Mouse (Mus musculus) hindbrain, embryonic 15.5 days (tissue): ENCODE measurements around the gene S100pbp. TPM values are rescaled to one million over a fixed set of nuclear protein-coding genes. Genes with fewer than 3 reads are reported as not detected.

Source experiments
- ATAC-seq: fragments of 200-750 bp; cut with Nextera tagmentation; 2 replicates; pipeline ENCODE4 v1.8.0; 2017; ENCODE audit warnings: low read depth, moderate number of reproducible peaks, moderate TSS enrichment; ENCODE audit not compliant: low FRiP score
- H3K27ac ChIP-seq: fragments of 300-500 bp; sonication (generic); replicated peaks from 2 replicates; pipeline ENCODE4 v1.5.1; 2015; ENCODE audit warnings: mild to moderate bottlenecking, inconsistent platforms
- H3K27me3 ChIP-seq: fragments of 300-500 bp; sonication (generic); 2 replicates; pipeline ENCODE4 v1.6.1; 2015; ENCODE audit warnings: control low read depth, inconsistent platforms
- H3K36me3 ChIP-seq: fragments of 300-500 bp; sonication (generic); 2 replicates; pipeline ENCODE4 v1.6.1; 2015; ENCODE audit warnings: control low read depth, inconsistent platforms
- H3K4me1 ChIP-seq: fragments of 300-500 bp; sonication (generic); replicated peaks from 2 replicates; pipeline ENCODE4 v1.6.1; 2015; ENCODE audit warnings: control low read depth, inconsistent platforms
- H3K4me2 ChIP-seq: fragments of 300-500 bp; sonication (generic); 2 replicates; pipeline ENCODE4 v1.6.1; 2015; ENCODE audit warnings: moderate library complexity, mild to moderate bottlenecking, inconsistent platforms
- H3K4me3 ChIP-seq: fragments of 300-500 bp; sonication (generic); 2 replicates; pipeline ENCODE4 v1.5.1; 2015; ENCODE audit warnings: mild to moderate bottlenecking, inconsistent platforms
- H3K9ac ChIP-seq: fragments of 300-500 bp; sonication (generic); 2 replicates; pipeline ENCODE4 v1.6.1; 2015; ENCODE audit warnings: inconsistent platforms
- H3K9me3 ChIP-seq: fragments of 300-500 bp; sonication (generic); 2 replicates; pipeline ENCODE4 v1.6.1; 2016; ENCODE audit warnings: control low read depth, inconsistent platforms
- WGBS: fragments of 180-500 bp; shearing (Covaris S2); methylation state at CpG from one replicate; pipeline ENCODE4 v1.1.7; 2015; 5-methylcytosine and 5-hydroxymethylcytosine counted together
- polyA plus RNA-seq: library from polyadenylated mRNA; unstranded; fragments of >200 nt; fragmentation: Nextera tagmentation; extraction: Ambion mirVana; gene quantifications from 2 replicates; pipeline ENCODE4 v1.2.1, GENCODE M21; 2015

Gene S100pbp
- polyA plus RNA-seq, 1 experiment from 2014 or later: 19.6 TPM

DNA sequence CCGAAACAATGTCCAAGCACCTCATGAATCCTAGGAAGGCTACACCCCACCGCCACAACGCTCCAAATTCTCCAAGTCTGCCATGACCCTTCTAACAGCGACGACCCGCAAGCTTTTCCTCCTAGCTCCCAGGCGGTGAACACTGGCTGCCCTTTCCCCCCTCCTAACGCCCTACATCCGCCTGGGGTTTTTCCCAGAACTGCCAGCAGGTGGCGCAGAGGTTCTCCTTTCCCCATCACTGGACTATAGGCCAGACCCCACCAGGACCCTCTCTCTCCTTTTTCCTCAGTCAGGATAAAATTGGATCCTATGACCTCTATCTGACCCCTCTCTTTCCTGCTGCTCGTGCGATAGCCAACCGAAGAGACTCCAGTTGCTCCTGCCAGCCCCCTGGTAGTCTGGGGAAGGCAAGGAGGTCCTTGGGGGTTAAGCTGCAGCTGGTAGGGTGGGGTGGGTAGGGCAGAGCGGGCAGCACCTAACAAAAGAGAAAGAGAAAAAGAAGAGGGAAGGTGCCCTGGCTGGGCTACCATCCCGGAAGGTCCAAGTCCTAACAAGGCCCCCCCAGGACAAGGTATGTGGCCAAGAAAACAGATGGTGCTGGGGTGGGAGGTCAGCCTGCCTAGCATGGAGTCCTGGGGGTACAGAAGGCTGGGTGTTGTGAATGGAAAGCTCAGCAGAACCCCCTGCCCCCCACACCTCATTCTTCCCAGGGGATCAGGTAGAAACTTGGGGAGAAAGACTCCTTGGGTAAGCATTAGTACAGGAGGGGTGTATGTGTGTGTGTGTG is 54.5 kb downstream of the S100pbp start:
- no peak overlapping the region for H3K4me3 ChIP-seq
- H3K9me3 ChIP-seq: no peaks in the 10 kb centered on the region
- no peak overlapping the region for H3K9ac ChIP-seq
- H3K4me2 ChIP-seq: peak overlapping the region; percentile 48
- peaks cover 34% of the 10 kb centered on the region for H3K4me1 ChIP-seq
- H3K36me3 ChIP-seq: no peaks in the 10 kb centered on the region
- no peak for ATAC-seq
- no peak overlapping the region for H3K27ac ChIP-seq
- 0 out of 2 replicates have a peak, but pooled peaks cover 8% of the 10 kb centered on the region for H3K27me3 ChIP-seq
- 8% methylated on average over 15 of the region's 15 CpGs for WGBS

DNA sequence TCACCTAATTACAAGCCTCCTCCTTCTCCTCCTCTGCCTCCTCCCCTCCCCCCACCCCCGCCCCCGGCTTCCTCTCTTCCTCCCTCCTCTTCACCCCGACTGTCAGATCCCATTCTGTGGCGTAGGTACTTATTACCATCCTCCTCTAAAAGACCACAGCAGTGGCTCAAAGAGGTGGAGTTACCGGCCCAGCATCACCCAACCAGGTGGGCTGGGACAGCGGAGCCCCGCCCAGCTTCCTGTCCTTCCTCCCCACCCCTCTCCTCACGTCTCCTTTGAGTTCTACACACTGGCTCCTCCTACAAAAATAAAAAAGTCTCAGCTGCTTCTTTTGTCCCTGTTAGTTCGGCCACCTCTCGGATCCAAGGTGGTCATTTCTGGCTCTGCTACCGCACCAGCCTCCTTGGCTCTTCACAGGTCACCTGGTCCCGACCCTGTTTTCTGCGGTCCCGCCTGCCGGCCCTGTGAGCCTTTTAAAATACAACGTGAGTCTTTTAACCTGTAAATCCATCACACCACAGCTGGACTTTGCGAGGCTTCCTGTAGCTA is 58.7 kb downstream of the S100pbp start:
- Histone ChIP-seq H3K36me3 (no peaks in the 10 kb centered on the region), H3K9me3 (no peaks in the 10 kb centered on the region), H3K27ac (0 out of 2 replicates have a peak overlapping the region, but pooled peaks have one; percentile 50), H3K4me2 (peak overlapping the region; percentile 44), H3K4me3 (peak overlapping the region; percentile 11; the same call in 1 of the 2 replicates), H3K27me3 (0 out of 2 replicates have a peak, but pooled peaks cover 4% of the 10 kb centered on the region), H3K4me1 (peaks cover 37% of the 10 kb centered on the region), H3K9ac (no peak overlapping the region)
- peak; percentile 72 for ATAC-seq
- 8% methylated on average over 16 of the region's 17 CpGs for WGBS

DNA sequence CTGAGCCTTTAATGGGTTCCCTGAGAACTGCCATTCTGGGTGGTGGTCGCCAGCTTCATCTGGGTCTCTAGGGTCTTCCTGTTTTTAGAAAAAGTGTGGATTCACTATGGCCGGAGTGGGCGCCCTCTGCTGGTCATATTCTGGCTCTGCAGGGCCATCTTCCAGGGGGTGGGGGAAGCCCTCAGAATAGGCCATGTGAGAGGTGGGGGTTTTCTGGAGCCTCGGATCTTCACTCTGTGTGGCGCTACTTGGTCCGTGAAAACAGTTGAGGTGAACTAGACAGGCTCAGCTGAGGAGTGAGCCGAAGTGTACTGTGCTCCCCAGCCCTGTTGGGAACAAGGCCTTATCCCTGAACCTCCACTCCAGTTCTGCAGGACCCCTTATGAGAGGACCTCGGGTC is 59.4 kb downstream of the S100pbp start:
- peak overlapping the region; percentile 44 for H3K4me2 ChIP-seq
- peak overlapping the region; percentile 11; the same call in 1 of the 2 replicates for H3K4me3 ChIP-seq
- H3K36me3 ChIP-seq: no peaks in the 10 kb centered on the region
- H3K27me3 ChIP-seq: 0 out of 2 replicates have a peak, but pooled peaks cover 3% of the 10 kb centered on the region
- 0 out of 2 replicates have a peak overlapping the region, but pooled peaks have one; percentile 50 for H3K27ac ChIP-seq
- no peak overlapping the region for H3K9ac ChIP-seq
- no peaks in the 10 kb centered on the region for H3K9me3 ChIP-seq
- WGBS: under 1% methylated on average over 8 of the region's 8 CpGs
- H3K4me1 ChIP-seq: peaks cover 43% of the 10 kb centered on the region
- ATAC-seq: peak; percentile 40

DNA sequence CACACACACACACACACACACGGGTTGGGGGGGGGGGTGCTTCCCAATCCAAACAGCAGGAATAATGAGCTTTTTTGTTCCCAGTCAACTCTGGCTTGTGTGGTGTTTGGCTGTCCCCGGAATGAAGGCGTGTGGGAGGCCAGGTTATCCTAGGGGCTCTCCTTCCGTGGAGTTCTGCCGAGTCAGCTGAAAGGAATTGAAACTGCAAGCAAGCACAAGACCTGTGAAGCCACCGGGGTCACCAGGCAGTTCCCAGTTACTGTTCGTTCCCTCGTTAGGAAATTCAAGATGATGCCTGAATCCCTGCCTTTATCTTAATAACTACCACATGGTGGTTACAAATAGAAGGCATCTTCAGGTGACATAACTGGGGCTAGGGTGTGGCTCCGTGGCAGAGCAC is 60.1 kb downstream of the S100pbp start:
- 46% methylated on average over 9 of the region's 9 CpGs for WGBS
- no peaks in the 10 kb centered on the region for H3K36me3 ChIP-seq
- no peak overlapping the region for H3K4me2 ChIP-seq
- H3K9me3 ChIP-seq: no peaks in the 10 kb centered on the region
- H3K9ac ChIP-seq: no peak overlapping the region
- no peak for ATAC-seq
- no peak overlapping the region for H3K27ac ChIP-seq
- no peaks in the 10 kb centered on the region for H3K27me3 ChIP-seq
- H3K4me3 ChIP-seq: no peak overlapping the region
- peaks cover 44% of the 10 kb centered on the region for H3K4me1 ChIP-seq

DNA sequence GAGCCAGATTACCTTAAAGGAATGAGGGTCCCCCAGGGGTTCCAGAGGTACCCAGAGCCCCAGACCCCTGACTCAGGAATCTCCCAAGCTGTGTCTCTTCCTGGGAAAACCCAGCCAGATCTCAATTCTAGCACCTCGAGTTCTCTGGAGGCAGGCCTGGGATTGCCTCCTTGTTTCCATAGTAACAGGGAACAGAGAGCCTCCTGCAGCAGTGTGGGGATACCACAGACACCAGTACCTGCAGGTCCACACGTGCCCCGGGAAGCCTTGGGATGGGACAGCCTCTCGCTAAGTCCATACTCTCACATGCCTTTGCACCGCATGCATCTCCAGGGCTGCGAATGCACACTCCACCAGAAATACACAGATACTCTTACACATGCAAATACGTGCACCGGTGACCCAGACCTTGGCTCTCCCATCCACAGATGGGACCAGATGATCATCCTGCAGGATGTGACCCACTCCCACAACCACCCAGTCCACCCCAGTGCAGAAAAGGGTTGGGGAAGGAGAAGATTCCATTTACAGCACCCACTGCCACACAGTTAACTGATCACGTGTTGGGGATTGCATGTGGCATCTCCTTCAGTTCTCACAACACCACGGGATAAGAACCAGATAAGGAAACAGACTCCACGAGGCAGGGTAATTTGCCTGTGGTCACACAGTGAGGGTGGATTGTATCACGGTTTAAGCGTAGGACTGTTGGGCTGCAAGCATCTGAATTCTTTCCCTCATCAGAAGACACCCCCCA is 60.8 kb downstream of the S100pbp start:
- Histone ChIP-seq H3K27ac (no peak overlapping the region; the same call in 1 of the 2 replicates), H3K9ac (no peak overlapping the region), H3K4me2 (no peak overlapping the region)

DNA sequence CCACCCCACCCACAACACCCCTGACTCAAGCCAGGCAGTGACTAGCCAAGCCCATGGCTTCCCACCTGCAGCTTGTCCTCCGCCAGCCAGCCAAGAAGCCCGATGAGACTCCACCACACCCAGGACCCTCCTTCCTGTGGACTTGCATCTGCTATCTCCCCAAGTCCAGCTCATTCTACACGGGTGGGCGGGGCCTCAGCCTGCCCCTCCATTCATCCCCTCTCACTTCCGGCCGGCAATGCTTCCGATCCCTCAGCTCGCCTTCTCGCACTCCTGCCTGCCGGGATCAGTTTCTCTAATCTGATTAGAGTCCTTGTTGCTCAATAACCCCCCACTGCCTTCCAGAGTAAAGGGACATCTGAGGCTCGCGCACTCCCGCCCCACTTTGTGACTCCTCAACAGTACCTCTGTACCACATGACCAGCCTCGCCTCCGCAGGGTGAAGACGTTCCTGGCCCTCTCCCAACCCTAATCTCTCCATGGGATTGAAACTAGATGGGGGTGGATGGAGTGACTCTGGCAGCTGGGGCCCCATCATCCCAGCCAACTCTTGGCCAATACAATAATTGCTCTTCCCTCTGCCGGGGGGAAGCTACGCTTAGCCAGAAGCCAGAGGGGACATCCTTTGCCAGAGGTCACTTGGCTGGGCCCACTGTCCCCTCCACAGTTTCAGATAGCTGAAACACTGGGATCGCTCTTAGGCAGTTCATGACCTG is 63.6 kb downstream of the S100pbp start:
- Histone ChIP-seq H3K4me2 (peak overlapping the region; percentile 39), H3K4me3 (peak overlapping the region; percentile 2; the same call in 1 of the 2 replicates), H3K36me3 (no peaks in the 10 kb centered on the region), H3K4me1 (peaks cover 55% of the 10 kb centered on the region), H3K9me3 (no peaks in the 10 kb centered on the region), H3K27me3 (no peaks in the 10 kb centered on the region), H3K27ac (0 out of 2 replicates have a peak overlapping the region, but pooled peaks have one; percentile 38), H3K9ac (no peak overlapping the region)
- 13% methylated on average over 19 of the region's 19 CpGs for WGBS
- no peak; the same call in 1 of the 2 replicates for ATAC-seq

More for the DNA sequence above, 60.8 kb downstream of the S100pbp start:
- no peaks in the 10 kb centered on the region for H3K27me3 ChIP-seq
- no peaks in the 10 kb centered on the region for H3K36me3 ChIP-seq
- 0 out of 2 replicates have a peak, but pooled peaks have one; percentile 24 for ATAC-seq
- 56% methylated on average over 13 of the region's 13 CpGs for WGBS
- no peaks in the 10 kb centered on the region for H3K9me3 ChIP-seq
- no peak overlapping the region for H3K4me3 ChIP-seq
- peaks cover 45% of the 10 kb centered on the region for H3K4me1 ChIP-seq

DNA sequence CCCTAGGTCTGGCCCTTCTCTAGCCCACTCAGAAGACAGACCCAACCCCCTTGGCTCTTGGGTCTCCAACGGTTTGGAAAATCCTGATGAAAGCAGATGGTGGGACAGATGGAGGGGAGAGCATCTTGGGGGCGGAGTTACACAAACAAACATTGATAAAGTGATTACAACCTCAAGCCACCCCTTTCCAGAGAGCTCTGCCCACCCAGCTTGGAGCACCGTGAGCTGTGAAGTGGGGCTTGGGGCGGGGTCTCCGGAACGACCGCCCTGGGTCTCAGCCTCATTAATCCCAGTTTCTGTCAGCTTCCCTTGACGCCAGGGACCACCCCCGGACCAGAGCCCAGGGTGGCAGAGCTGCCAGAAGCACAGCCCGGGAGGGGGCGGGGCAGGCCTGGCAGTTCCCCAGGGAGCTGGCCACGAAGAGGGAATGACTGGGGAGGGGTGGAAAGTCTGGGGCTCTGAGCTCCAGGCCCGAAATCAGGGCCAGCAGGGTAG is 64.8 kb downstream of the S100pbp start:
- 7% methylated on average over 13 of the region's 13 CpGs for WGBS
- no peaks in the 10 kb centered on the region for H3K9me3 ChIP-seq
- peak overlapping the region; percentile 39 for H3K4me2 ChIP-seq
- no peak overlapping the region for H3K4me3 ChIP-seq
- peak; percentile 17; the same call in 1 of the 2 replicates for ATAC-seq
- peaks cover 54% of the 10 kb centered on the region for H3K4me1 ChIP-seq
- H3K9ac ChIP-seq: 0 out of 2 replicates have a peak overlapping the region, but pooled peaks have one; percentile 7
- H3K36me3 ChIP-seq: no peaks in the 10 kb centered on the region
- peak overlapping the region; percentile 38 for H3K27ac ChIP-seq
- no peaks in the 10 kb centered on the region for H3K27me3 ChIP-seq

DNA sequence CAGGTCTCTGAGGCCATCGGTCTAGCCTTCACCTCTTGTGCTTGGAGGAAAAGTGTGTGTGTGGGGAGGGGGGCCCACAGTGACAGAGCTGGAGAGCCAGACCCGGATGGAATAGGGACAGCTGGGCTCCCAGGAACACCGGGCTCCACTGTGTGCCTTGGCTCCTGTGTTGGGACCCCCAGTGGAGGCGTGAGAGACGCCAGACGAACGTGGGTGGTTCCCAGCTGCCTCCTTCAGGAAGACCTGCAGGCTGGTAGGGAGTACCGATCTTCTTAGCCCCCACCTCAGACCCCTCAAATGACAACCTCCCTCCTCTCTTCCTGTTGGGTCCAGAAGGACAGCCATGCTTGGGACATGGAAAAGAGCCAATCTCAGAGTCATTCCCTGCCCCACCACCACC is 66.8 kb downstream of the S100pbp start:
- no peak overlapping the region for H3K4me3 ChIP-seq
- no peaks in the 10 kb centered on the region for H3K27me3 ChIP-seq
- H3K27ac ChIP-seq: no peak overlapping the region
- no peaks in the 10 kb centered on the region for H3K36me3 ChIP-seq
- H3K4me1 ChIP-seq: peaks cover 45% of the 10 kb centered on the region
- no peak overlapping the region for H3K9ac ChIP-seq
- ATAC-seq: no peak
- WGBS: 38% methylated on average over 8 of the region's 8 CpGs
- no peak overlapping the region for H3K4me2 ChIP-seq
- no peaks in the 10 kb centered on the region for H3K9me3 ChIP-seq

DNA sequence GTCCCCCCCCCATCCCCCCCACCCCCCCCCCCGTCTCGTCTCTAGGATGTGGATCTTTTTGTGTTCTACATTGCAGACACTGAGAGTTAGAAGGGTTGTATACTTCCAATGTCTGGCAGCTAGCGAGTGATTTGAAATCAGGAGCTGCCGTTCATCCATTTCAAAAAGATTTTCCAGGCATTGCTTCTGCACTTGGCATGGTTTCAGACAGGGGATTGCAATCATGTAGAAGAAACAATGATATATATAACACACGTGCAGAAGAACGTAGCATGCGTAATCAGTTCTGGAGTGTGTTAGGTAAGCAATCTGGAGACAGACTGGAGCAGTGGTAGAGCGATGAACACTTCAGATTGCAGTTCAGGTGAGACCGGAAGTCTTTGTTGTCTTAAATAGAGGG is 67.4 kb downstream of the S100pbp start:
- no peak for ATAC-seq
- Histone ChIP-seq H3K9me3 (no peaks in the 10 kb centered on the region), H3K27ac (0 out of 2 replicates have a peak overlapping the region, but pooled peaks have one; percentile 28), H3K4me1 (peaks cover 45% of the 10 kb centered on the region), H3K36me3 (no peaks in the 10 kb centered on the region), H3K4me3 (no peak overlapping the region), H3K4me2 (peak overlapping the region; percentile 92), H3K27me3 (no peaks in the 10 kb centered on the region), H3K9ac (no peak overlapping the region)
- whole genome bisulfite sequencing: 31% methylated on average over 9 of the region's 9 CpGs

DNA sequence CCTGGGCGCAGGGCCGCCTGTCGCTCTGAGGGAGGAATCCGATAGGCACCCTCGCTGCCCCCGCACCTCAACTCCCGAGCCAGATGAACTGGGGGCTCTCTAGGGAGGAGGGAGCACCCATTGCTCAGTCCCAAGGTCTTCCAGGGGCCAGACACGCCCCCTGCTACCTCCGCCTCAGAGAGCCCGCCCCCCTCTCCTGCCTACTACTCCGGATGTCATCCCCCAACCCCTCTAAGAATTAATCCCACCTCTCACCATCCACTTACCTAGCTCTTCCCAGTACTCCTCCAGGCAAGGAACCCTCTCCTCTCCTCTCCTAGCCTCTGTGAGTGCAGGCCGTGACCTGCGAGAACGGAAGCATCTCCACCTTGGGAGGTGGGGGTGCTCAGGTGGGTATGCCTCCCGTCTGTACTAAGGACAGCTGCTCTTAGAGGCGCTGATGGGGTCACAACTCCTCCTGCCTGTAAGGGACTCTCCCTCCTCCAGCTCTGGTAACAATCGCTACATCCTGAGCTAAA is 67.9 kb downstream of the S100pbp start, which contains the start of gene Hpca:
Gene Hpca, minus strand, starts transcription at position 468 of the 518 bp plus-strand sequence.
- Histone ChIP-seq H3K4me2 (peak within 1 kb of the TSS; percentile 92), H3K27ac (peak within 1 kb of the TSS; percentile 28; the same call in 1 of the 2 replicates), H3K36me3 (no peaks in the 10 kb centered on the region), H3K9ac (peak within 1 kb of the TSS; percentile 54), H3K27me3 (no peaks in the 10 kb centered on the region), H3K4me1 (peaks cover 45% of the 10 kb centered on the region), H3K4me3 (peak within 1 kb of the TSS; percentile 54), H3K9me3 (no peaks in the 10 kb centered on the region)
- peak; percentile 39; the same call in 1 of the 2 replicates for ATAC-seq
- WGBS: under 1% methylated on average over 14 of the region's 17 CpGs
